Mouse (Mus musculus): ENCODE results near the gene Strap. TPM values are rescaled to one million over a fixed set of nuclear protein-coding genes. Genes with fewer than 3 reads are reported as not detected.

Gene Strap
- total and polyA plus RNA-seq, 2 experiments from 2014 or later: 60.1 to 96.5 TPM

GRCm38 (mm10) chr6:137710179-137711037, 24.5 kb upstream of the Strap start:
- H3K4me2 ChIP-seq (ENCODE audit: low read depth, low read length): no peak overlapping the region
- H3K4me1 ChIP-seq (ENCODE audit: control insufficient read depth, insufficient read depth): no peaks in the 10 kb centered on the region
- no peak overlapping the region for H3K4me3 ChIP-seq (ENCODE audit: low read depth, low read length)
- no peaks in the 10 kb centered on the region for H3K27me3 ChIP-seq (ENCODE audit: control insufficient read depth, insufficient read depth, low read length)
- H3K9ac ChIP-seq (replicated peaks; ENCODE audit: low read depth, low read length): no peak overlapping the region
- no peak overlapping the region for H3K27ac ChIP-seq (ENCODE audit: low read depth)
- TF ChIP-seq EP300 (IDR thresholded peaks at IDR 0.05; ENCODE audit: low read depth): no peak
- no peak for TF ChIP-seq CTCF (IDR thresholded peaks at IDR 0.05; ENCODE audit: low read depth)
- ATAC-seq (ENCODE audit: insufficient read depth, low read depth): no peak
- no peaks in the 10 kb centered on the region for H3K9me3 ChIP-seq (replicated peaks; ENCODE audit: control insufficient read depth, low read length)
- DNase-seq (ENCODE audit: low spot score): no peak
- H3K36me3 ChIP-seq (replicated peaks; ENCODE audit: control insufficient read depth, insufficient read depth, low read length): no peaks in the 10 kb centered on the region
- 66% methylated on average over 14 of the region's 14 CpGs for WGBS

- 54% methylated on average over 7 of the region's 7 CpGs for WGBS
- H3K4me1 ChIP-seq (ENCODE audit: control insufficient read depth, insufficient read depth): no peaks in the 10 kb centered on the region
- H3K9ac ChIP-seq (replicated peaks; ENCODE audit: low read depth, low read length): no peak overlapping the region
- DNase-seq (ENCODE audit: low spot score): no peak
- TF ChIP-seq EP300 (IDR thresholded peaks at IDR 0.05; ENCODE audit: low read depth) (no peak), CTCF (IDR thresholded peaks at IDR 0.05; ENCODE audit: low read depth) (no peak)
- H3K9me3 ChIP-seq (replicated peaks; ENCODE audit: control insufficient read depth, low read length): no peaks in the 10 kb centered on the region
- H3K4me3 ChIP-seq (ENCODE audit: low read depth, low read length): no peak overlapping the region
- H3K36me3 ChIP-seq (replicated peaks; ENCODE audit: control insufficient read depth, insufficient read depth, low read length): no peaks in the 10 kb centered on the region
- H3K27me3 ChIP-seq (ENCODE audit: control insufficient read depth, insufficient read depth, low read length): no peaks in the 10 kb centered on the region
- H3K4me2 ChIP-seq (ENCODE audit: low read depth, low read length): no peak overlapping the region
- no peak for ATAC-seq (ENCODE audit: insufficient read depth, low read depth)
- H3K27ac ChIP-seq (ENCODE audit: low read depth): peak overlapping the region; percentile 51; the same call in 1 of the 2 replicates
Measured at GRCm38 (mm10) chr6:137712654-137713309, 22.1 kb upstream of the Strap start.

- Histone ChIP-seq H3K36me3 (replicated peaks; ENCODE audit: control insufficient read depth, insufficient read depth, low read length) (no peaks in the 10 kb centered on the region), H3K9ac (replicated peaks; ENCODE audit: low read depth, low read length) (no peak overlapping the region), H3K4me2 (ENCODE audit: low read depth, low read length) (no peak overlapping the region), H3K27me3 (ENCODE audit: control insufficient read depth, insufficient read depth, low read length) (no peaks in the 10 kb centered on the region), H3K4me1 (ENCODE audit: control insufficient read depth, insufficient read depth) (no peaks in the 10 kb centered on the region), H3K9me3 (replicated peaks; ENCODE audit: control insufficient read depth, low read length) (no peaks in the 10 kb centered on the region), H3K27ac (ENCODE audit: low read depth) (peak overlapping the region; percentile 51; the same call in 1 of the 2 replicates), H3K4me3 (ENCODE audit: low read depth, low read length) (no peak overlapping the region)
- no peak for DNase-seq (ENCODE audit: low spot score)
- TF ChIP-seq CTCF (IDR thresholded peaks at IDR 0.05; ENCODE audit: low read depth): no peak
- no peak for TF ChIP-seq EP300 (IDR thresholded peaks at IDR 0.05; ENCODE audit: low read depth)
- WGBS: 67% methylated on average over 3 of the region's 3 CpGs
- ATAC-seq (ENCODE audit: insufficient read depth, low read depth): no peak
Measured at GRCm38 (mm10) chr6:137713310-137713664, 21.6 kb upstream of the Strap start.

GRCm38 (mm10) chr6:137716802-137717201, 18.1 kb upstream of the Strap start:
- ATAC-seq (ENCODE audit: insufficient read depth, low read depth): no peak
- H3K4me2 ChIP-seq (ENCODE audit: low read depth, low read length): no peak overlapping the region
- no peaks in the 10 kb centered on the region for H3K27me3 ChIP-seq (ENCODE audit: control insufficient read depth, insufficient read depth, low read length)
- no peak overlapping the region for H3K27ac ChIP-seq (ENCODE audit: low read depth)
- DNase-seq (ENCODE audit: low spot score): no peak
- H3K4me1 ChIP-seq (ENCODE audit: control insufficient read depth, insufficient read depth): no peaks in the 10 kb centered on the region
- no peak overlapping the region for H3K9ac ChIP-seq (replicated peaks; ENCODE audit: low read depth, low read length)
- H3K4me3 ChIP-seq (ENCODE audit: low read depth, low read length): no peak overlapping the region
- H3K36me3 ChIP-seq (replicated peaks; ENCODE audit: control insufficient read depth, insufficient read depth, low read length): no peaks in the 10 kb centered on the region
- no peaks in the 10 kb centered on the region for H3K9me3 ChIP-seq (replicated peaks; ENCODE audit: control insufficient read depth, low read length)
- WGBS: 41% methylated on average over 5 of the region's 5 CpGs
- TF ChIP-seq CTCF (IDR thresholded peaks at IDR 0.05; ENCODE audit: low read depth) (no peak), EP300 (IDR thresholded peaks at IDR 0.05; ENCODE audit: low read depth) (no peak)

- Histone ChIP-seq H3K36me3 (replicated peaks; ENCODE audit: control insufficient read depth, insufficient read depth, low read length) (no peaks in the 10 kb centered on the region), H3K4me3 (ENCODE audit: low read depth, low read length) (no peak overlapping the region), H3K4me1 (ENCODE audit: control insufficient read depth, insufficient read depth) (no peaks in the 10 kb centered on the region), H3K27ac (ENCODE audit: low read depth) (no peak overlapping the region), H3K4me2 (ENCODE audit: low read depth, low read length) (no peak overlapping the region), H3K27me3 (ENCODE audit: control insufficient read depth, insufficient read depth, low read length) (no peaks in the 10 kb centered on the region), H3K9me3 (replicated peaks; ENCODE audit: control insufficient read depth, low read length) (no peaks in the 10 kb centered on the region), H3K9ac (replicated peaks; ENCODE audit: low read depth, low read length) (no peak overlapping the region)
- WGBS: 82% methylated on average over 15 of the region's 15 CpGs
- TF ChIP-seq CTCF (IDR thresholded peaks at IDR 0.05; ENCODE audit: low read depth) (no peak), EP300 (IDR thresholded peaks at IDR 0.05; ENCODE audit: low read depth) (no peak)
- no peak for ATAC-seq (ENCODE audit: insufficient read depth, low read depth)
- no peak for DNase-seq (ENCODE audit: low spot score)
Measured at GRCm38 (mm10) chr6:137722220-137722931, 12.5 kb upstream of the Strap start.
